Mouse (Mus musculus) erythroblast, embryonic 14.5 days (primary cell): ENCODE measurements around the gene Trpm4. TPM values are rescaled to one million over a fixed set of nuclear protein-coding genes. Genes with fewer than 3 reads are reported as not detected.
A peak's percentile ranks its signal among the peaks of the same experiment; 100 is the strongest.

ENCODE experiments used
- H3K27me3 ChIP-seq: 2 replicates; pipeline ENCODE4 v1.6.1; 2012; ENCODE audit warnings: inconsistent platforms; ENCODE audit not compliant: control insufficient read depth
- H3K36me3 ChIP-seq: 2 replicates; pipeline ENCODE4 v1.6.1; 2012; ENCODE audit warnings: mild to moderate bottlenecking, inconsistent platforms; ENCODE audit not compliant: control insufficient read depth
- H3K4me1 ChIP-seq: 2 replicates; pipeline ENCODE4 v1.6.1; 2012; ENCODE audit warnings: inconsistent platforms; ENCODE audit not compliant: control insufficient read depth
- H3K4me3 ChIP-seq: replicated peaks from 2 replicates; pipeline ENCODE3; 2012; ENCODE audit warnings: moderate library complexity, mild to moderate bottlenecking, inconsistent platforms
- H3K9me3 ChIP-seq: 2 replicates; pipeline ENCODE4 v1.6.1; 2012; ENCODE audit warnings: low read length, inconsistent platforms, mixed read lengths; ENCODE audit not compliant: control insufficient read depth
- GATA1 ChIP-seq: IDR thresholded peaks from 2 replicates; pipeline ENCODE4 v1.6.1; 2012; ENCODE audit warnings: low read length, inconsistent platforms, mixed read lengths
- TAL1 ChIP-seq: IDR thresholded peaks from 3 replicates; pipeline ENCODE4 v1.6.1; 2012; ENCODE audit warnings: low read length, inconsistent platforms, mixed read lengths
- polyA plus RNA-seq: library from polyadenylated mRNA; stranded (reverse); fragments of >175 nt; gene quantifications from 2 replicates; pipeline ENCODE4 v1.2.3, GENCODE M21; 2012

Trpm4 gene
- 0.02 and 0.04 TPM in 2 replicates for polyA plus RNA-seq

GRCm38 (mm10) chr7:45333431-45333982 lies at the start of gene Trpm4:
Trpm4 (minus strand) TSS chr7:45333780.
- TF ChIP-seq TAL1 = no peak
- no peak for TF ChIP-seq GATA1
- H3K4me3 ChIP-seq = peak within 1 kb of the TSS; percentile 52
- H3K9me3 ChIP-seq = no peaks in the 10 kb centered on the region; the same call in 1 of the 2 replicates
- peaks cover 64% of the 10 kb centered on the region for H3K27me3 ChIP-seq
- H3K36me3 ChIP-seq = no peaks in the 10 kb centered on the region
- peaks cover 19% of the 10 kb centered on the region for H3K4me1 ChIP-seq

- Histone ChIP-seq H3K9me3 (no peaks in the 10 kb centered on the region), H3K4me3 (no peak overlapping the region), H3K36me3 (peaks cover 93% of the 10 kb centered on the region), H3K4me1 (peaks cover 4% of the 10 kb centered on the region; the same call in 1 of the 2 replicates), H3K27me3 (no peaks in the 10 kb centered on the region)
- no peak for TF ChIP-seq TAL1
- no peak for TF ChIP-seq GATA1
Measured at GRCm38 (mm10) chr7:45376057-45376456, 42.5 kb upstream of the Trpm4 start.

GRCm38 (mm10) chr7:45374620-45375019 lies 41.0 kb upstream of the Trpm4 start:
- H3K4me1 ChIP-seq = peaks cover 16% of the 10 kb centered on the region
- peaks cover 79% of the 10 kb centered on the region for H3K36me3 ChIP-seq

GRCm38 (mm10) chr7:45372371-45372770 lies 38.8 kb upstream of the Trpm4 start:
- Histone ChIP-seq H3K36me3 (peaks cover 57% of the 10 kb centered on the region), H3K27me3 (peaks cover 33% of the 10 kb centered on the region), H3K4me3 (no peak overlapping the region), H3K4me1 (peaks cover 36% of the 10 kb centered on the region), H3K9me3 (no peaks in the 10 kb centered on the region)
- TF ChIP-seq GATA1 (no peak), TAL1 (no peak)

More at GRCm38 (mm10) chr7:45374620-45375019, 41.0 kb upstream of the Trpm4 start:
- TF ChIP-seq TAL1 (no peak), GATA1 (no peak)
- no peak overlapping the region for H3K4me3 ChIP-seq
- H3K27me3 ChIP-seq = peaks cover 11% of the 10 kb centered on the region
- no peaks in the 10 kb centered on the region for H3K9me3 ChIP-seq

GRCm38 (mm10) chr7:45370475-45371311 lies 37.1 kb upstream of the Trpm4 start, which contains the start of gene Lin7b:
Lin7b (minus strand) TSS chr7:45370583.
- TF ChIP-seq GATA1 (no peak), TAL1 (no peak)
- Histone ChIP-seq H3K27me3 (peaks cover 50% of the 10 kb centered on the region), H3K4me3 (peak within 1 kb of the TSS; percentile 52), H3K4me1 (peaks cover 52% of the 10 kb centered on the region), H3K36me3 (peaks cover 41% of the 10 kb centered on the region), H3K9me3 (peaks cover 3% of the 10 kb centered on the region; the same call in 1 of the 2 replicates)

GRCm38 (mm10) chr7:45369836-45370474 lies 36.4 kb upstream of the Trpm4 start:
- Histone ChIP-seq H3K4me1 (peaks cover 52% of the 10 kb centered on the region), H3K4me3 (peak overlapping the region; percentile 52), H3K9me3 (peaks cover 3% of the 10 kb centered on the region; the same call in 1 of the 2 replicates), H3K36me3 (peaks cover 34% of the 10 kb centered on the region), H3K27me3 (peaks cover 58% of the 10 kb centered on the region)
- TF ChIP-seq GATA1 = no peak
- no peak for TF ChIP-seq TAL1

- peaks cover 27% of the 10 kb centered on the region for H3K36me3 ChIP-seq
- no peak overlapping the region for H3K4me3 ChIP-seq
- TF ChIP-seq GATA1 = no peak
- no peak for TF ChIP-seq TAL1
- H3K9me3 ChIP-seq = peaks cover 3% of the 10 kb centered on the region; the same call in 1 of the 2 replicates
- H3K4me1 ChIP-seq = peaks cover 52% of the 10 kb centered on the region
- peaks cover 65% of the 10 kb centered on the region for H3K27me3 ChIP-seq
Measured at GRCm38 (mm10) chr7:45369022-45369745, 35.6 kb upstream of the Trpm4 start.

GRCm38 (mm10) chr7:45368178-45368577 lies 34.6 kb upstream of the Trpm4 start:
- Histone ChIP-seq H3K4me1 (peaks cover 52% of the 10 kb centered on the region), H3K9me3 (peaks cover 3% of the 10 kb centered on the region; the same call in 1 of the 2 replicates), H3K27me3 (peaks cover 75% of the 10 kb centered on the region), H3K4me3 (peak overlapping the region; percentile 68), H3K36me3 (peaks cover 17% of the 10 kb centered on the region)
- TF ChIP-seq GATA1 (no peak), TAL1 (no peak)
